Mouse (Mus musculus) heart, postnatal 0 days (tissue): ENCODE results near the gene Cox10. TPM values are rescaled to one million over a fixed set of nuclear protein-coding genes. Genes with fewer than 3 reads are reported as not detected.
A peak's percentile ranks its signal among the peaks of the same experiment; 100 is the strongest.

Experiments used
- ATAC-seq: fragments of 200-750 bp; cut with Nextera tagmentation; 2 replicates; pipeline ENCODE4 v1.8.0; 2017; ENCODE audit warnings: low read depth, moderate number of reproducible peaks, moderate library complexity; ENCODE audit not compliant: insufficient read depth
- DNase-seq: peaks from one replicate; pipeline ENCODE4 v3.0.0-alpha.2; 2016; ENCODE audit warnings: low spot score
- H3K27ac ChIP-seq: fragments of 300-500 bp; sonication (generic); 2 replicates; pipeline ENCODE4 v1.5.1; 2014; ENCODE audit warnings: low read depth, mild to moderate bottlenecking
- H3K27me3 ChIP-seq: fragments of 300-500 bp; sonication (generic); 2 replicates; pipeline ENCODE4 v1.6.1; 2014; ENCODE audit warnings: low read length, mixed read lengths; ENCODE audit not compliant: control insufficient read depth, insufficient read depth
- H3K36me3 ChIP-seq: fragments of 300-500 bp; sonication (generic); replicated peaks from 2 replicates; pipeline ENCODE4 v1.6.1; 2014; ENCODE audit warnings: low read length, mixed read lengths; ENCODE audit not compliant: control insufficient read depth, insufficient read depth
- H3K4me1 ChIP-seq: fragments of 300-500 bp; sonication (generic); 2 replicates; pipeline ENCODE4 v1.6.1; 2014; ENCODE audit warnings: antibody characterized with exemption; ENCODE audit not compliant: control insufficient read depth, insufficient read depth
- H3K4me2 ChIP-seq: fragments of 300-500 bp; sonication (generic); 2 replicates; pipeline ENCODE4 v1.6.1; 2014; ENCODE audit warnings: low read depth, mild to moderate bottlenecking, low read length, moderate library complexity
- H3K4me3 ChIP-seq: fragments of 300-500 bp; sonication (generic); 2 replicates; pipeline ENCODE4 v1.5.1; 2014; ENCODE audit warnings: low read depth, low read length
- H3K9ac ChIP-seq: fragments of 300-500 bp; sonication (generic); replicated peaks from 2 replicates; pipeline ENCODE4 v1.6.1; 2014; ENCODE audit warnings: low read depth, low read length, mixed read lengths
- H3K9me3 ChIP-seq: fragments of 300-500 bp; sonication (generic); replicated peaks from 2 replicates; pipeline ENCODE4 v1.6.1; 2016; ENCODE audit warnings: low read length; ENCODE audit not compliant: control insufficient read depth
- CTCF ChIP-seq: IDR thresholded peaks from 2 replicates; pipeline ENCODE4 v1.5.1; 2016; ENCODE audit warnings: antibody characterized with exemption, control low read depth, low read depth
- EP300 ChIP-seq: IDR thresholded peaks from 2 replicates; pipeline ENCODE4 v1.6.1; 2016; ENCODE audit warnings: antibody characterized with exemption, low read depth
- WGBS: fragments of 180-500 bp; shearing (Covaris S2); extraction: QIAGEN DNeasy Blood & Tissue Kit; methylation state at CpG from one replicate; pipeline ENCODE4 v1.1.7; 2014; 5-methylcytosine and 5-hydroxymethylcytosine counted together
- polyA plus RNA-seq: library from polyadenylated mRNA; unstranded; fragments of >200 nt; fragmentation: Nextera tagmentation; extraction: Ambion mirVana; gene quantifications from 2 replicates; pipeline ENCODE4 v1.2.1, GENCODE M21; 2015
- total RNA-seq: library from RNA; depleted of rRNA; stranded (reverse); fragments of >200 nt; gene quantifications from 2 replicates; pipeline ENCODE4 v1.2.3, GENCODE M21; 2014; ENCODE audit warnings: low replicate concordance

Cox10 gene
- total and polyA plus RNA-seq, 2 experiments from 2014 or later = 31.2 to 54.3 TPM

GRCm38 (mm10) chr11:64115101-64115500 lies 35.8 kb upstream of the Cox10 start:
- 72% methylated on average over 9 of the region's 9 CpGs for WGBS
- Histone ChIP-seq H3K27me3 (no peaks in the 10 kb centered on the region), H3K27ac (no peak overlapping the region), H3K9ac (no peak overlapping the region), H3K4me1 (no peaks in the 10 kb centered on the region), H3K36me3 (no peaks in the 10 kb centered on the region), H3K4me3 (no peak overlapping the region), H3K4me2 (no peak overlapping the region), H3K9me3 (no peaks in the 10 kb centered on the region)
- TF ChIP-seq EP300 (no peak), CTCF (no peak)
- ATAC-seq (no peak), DNase-seq (no peak)

GRCm38 (mm10) chr11:64100060-64100459 lies 20.8 kb upstream of the Cox10 start:
- H3K27ac ChIP-seq = no peak overlapping the region
- no peak for ATAC-seq
- no peak overlapping the region for H3K4me2 ChIP-seq
- H3K4me3 ChIP-seq = no peak overlapping the region
- no peak overlapping the region for H3K9ac ChIP-seq
- DNase-seq = no peak
- no peaks in the 10 kb centered on the region for H3K9me3 ChIP-seq
- no peaks in the 10 kb centered on the region for H3K4me1 ChIP-seq
- no peaks in the 10 kb centered on the region for H3K27me3 ChIP-seq
- TF ChIP-seq CTCF (no peak), EP300 (no peak)
- 88% methylated on average over 5 of the region's 5 CpGs for WGBS
- no peaks in the 10 kb centered on the region for H3K36me3 ChIP-seq

- TF ChIP-seq EP300 (no peak), CTCF (no peak)
- 95% methylated on average over 4 of the region's 4 CpGs for WGBS
- no peak for ATAC-seq
- no peak overlapping the region for H3K4me3 ChIP-seq
- no peaks in the 10 kb centered on the region for H3K4me1 ChIP-seq
- H3K36me3 ChIP-seq = no peaks in the 10 kb centered on the region
- no peak overlapping the region for H3K4me2 ChIP-seq
- no peak overlapping the region for H3K27ac ChIP-seq
- DNase-seq = no peak
- no peak overlapping the region for H3K9ac ChIP-seq
- H3K27me3 ChIP-seq = no peaks in the 10 kb centered on the region
- no peaks in the 10 kb centered on the region for H3K9me3 ChIP-seq
Measured at GRCm38 (mm10) chr11:64093058-64093457, 13.8 kb upstream of the Cox10 start.

GRCm38 (mm10) chr11:64091150-64091549 lies 11.9 kb upstream of the Cox10 start:
- DNase-seq = peak; percentile 16
- Histone ChIP-seq H3K36me3 (no peaks in the 10 kb centered on the region), H3K9me3 (no peaks in the 10 kb centered on the region), H3K27ac (no peak overlapping the region), H3K4me3 (no peak overlapping the region), H3K9ac (no peak overlapping the region), H3K27me3 (no peaks in the 10 kb centered on the region), H3K4me2 (no peak overlapping the region), H3K4me1 (no peaks in the 10 kb centered on the region)
- TF ChIP-seq EP300 = no peak
- no peak for TF ChIP-seq CTCF
- ATAC-seq = peak; percentile 75
- WGBS = 60% methylated on average over 7 of the region's 7 CpGs

GRCm38 (mm10) chr11:64089682-64090081 lies 10.4 kb upstream of the Cox10 start:
- no peak for TF ChIP-seq EP300
- no peak for TF ChIP-seq CTCF
- Histone ChIP-seq H3K4me2 (no peak overlapping the region), H3K27me3 (no peaks in the 10 kb centered on the region), H3K9me3 (no peaks in the 10 kb centered on the region), H3K27ac (no peak overlapping the region), H3K4me3 (no peak overlapping the region), H3K36me3 (no peaks in the 10 kb centered on the region), H3K4me1 (no peaks in the 10 kb centered on the region), H3K9ac (no peak overlapping the region)
- DNase-seq = no peak
- ATAC-seq = no peak
- WGBS = 65% methylated on average over 2 of the region's 2 CpGs

GRCm38 (mm10) chr11:64085888-64086287 lies 6.6 kb upstream of the Cox10 start:
- no peak overlapping the region for H3K9ac ChIP-seq
- H3K36me3 ChIP-seq = no peaks in the 10 kb centered on the region
- DNase-seq = no peak
- H3K4me3 ChIP-seq = no peak overlapping the region
- 64% methylated on average over 5 of the region's 5 CpGs for WGBS
- no peaks in the 10 kb centered on the region for H3K27me3 ChIP-seq
- TF ChIP-seq EP300 (no peak), CTCF (no peak)
- no peak overlapping the region for H3K4me2 ChIP-seq
- no peaks in the 10 kb centered on the region for H3K9me3 ChIP-seq
- H3K27ac ChIP-seq = no peak overlapping the region
- no peaks in the 10 kb centered on the region for H3K4me1 ChIP-seq
- no peak for ATAC-seq
